Mouse (Mus musculus) c-Kit-negative CD71-positive TER-119-positive erythroid progenitor cells, embryonic 14.5 days (primary cell): ENCODE data around the gene Dpep2nb.
"Not testable (repeated sequence)": the region's sequence is repeated elsewhere in the genome, so short reads cannot be mapped to it uniquely, and the experiment has no call there.

Experiments
- DNase-seq: peaks from one replicate; pipeline ENCODE4 v3.0.0-alpha.2; 2013; ENCODE audit warnings: low read depth, low spot score

The Dpep2nb gene

DNA sequence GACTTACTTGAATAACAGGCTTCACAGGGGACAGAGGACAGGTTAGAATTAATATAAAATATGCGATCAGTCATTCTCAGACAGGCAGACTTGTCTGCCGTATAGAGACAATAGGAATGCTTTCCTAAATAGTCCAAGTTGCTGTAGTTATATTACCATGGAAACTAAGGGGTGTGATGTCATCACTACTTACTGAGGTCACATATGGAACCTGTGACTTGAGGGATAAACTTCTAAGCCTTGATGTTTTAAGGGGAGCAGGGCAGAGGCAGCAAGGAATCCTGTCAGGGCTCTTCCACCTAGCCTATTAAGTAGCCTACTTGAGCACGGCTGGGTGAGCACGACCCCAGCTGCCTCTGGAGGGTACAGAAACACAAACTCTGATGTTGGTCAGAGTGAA, at the start of gene Dpep2nb:
Gene Dpep2nb (minus strand): TSS at position 101 of the 400 bp plus-strand sequence.
- DNase-seq, result no peak

DNA sequence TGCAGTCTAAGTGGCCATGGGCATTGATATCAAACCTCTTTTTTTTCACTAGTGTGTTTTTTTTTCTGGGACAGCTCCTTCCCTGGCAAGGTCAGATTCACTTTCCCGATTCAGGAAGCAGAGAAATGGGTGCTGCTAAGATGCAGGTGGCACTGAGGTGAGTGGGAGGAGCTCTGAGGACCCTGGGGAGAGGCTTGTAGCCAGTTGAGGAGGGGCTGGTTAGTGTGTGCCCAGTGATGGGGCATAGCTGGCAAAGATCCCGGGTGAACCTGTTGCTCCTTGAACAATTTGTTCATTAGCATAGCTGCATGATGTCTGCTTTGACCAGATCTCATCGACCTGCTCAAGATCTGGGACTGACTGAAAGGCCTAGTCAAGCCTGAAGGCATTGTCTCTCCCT, 49.3 kb upstream of the Dpep2nb start:
- no peak for DNase-seq

- DNase-seq, result no peak
Measured at GRCm38 (mm10) chr8:106054190-106054811, 48.5 kb upstream of the Dpep2nb start.

GRCm38 (mm10) chr8:106052510-106053089, 46.8 kb upstream of the Dpep2nb start:
- no peak for DNase-seq

- no peak for DNase-seq
Measured at GRCm38 (mm10) chr8:106051068-106051467, 45.3 kb upstream of the Dpep2nb start.

- no peak for DNase-seq
Measured at GRCm38 (mm10) chr8:106049840-106050239, 44.1 kb upstream of the Dpep2nb start.

DNA sequence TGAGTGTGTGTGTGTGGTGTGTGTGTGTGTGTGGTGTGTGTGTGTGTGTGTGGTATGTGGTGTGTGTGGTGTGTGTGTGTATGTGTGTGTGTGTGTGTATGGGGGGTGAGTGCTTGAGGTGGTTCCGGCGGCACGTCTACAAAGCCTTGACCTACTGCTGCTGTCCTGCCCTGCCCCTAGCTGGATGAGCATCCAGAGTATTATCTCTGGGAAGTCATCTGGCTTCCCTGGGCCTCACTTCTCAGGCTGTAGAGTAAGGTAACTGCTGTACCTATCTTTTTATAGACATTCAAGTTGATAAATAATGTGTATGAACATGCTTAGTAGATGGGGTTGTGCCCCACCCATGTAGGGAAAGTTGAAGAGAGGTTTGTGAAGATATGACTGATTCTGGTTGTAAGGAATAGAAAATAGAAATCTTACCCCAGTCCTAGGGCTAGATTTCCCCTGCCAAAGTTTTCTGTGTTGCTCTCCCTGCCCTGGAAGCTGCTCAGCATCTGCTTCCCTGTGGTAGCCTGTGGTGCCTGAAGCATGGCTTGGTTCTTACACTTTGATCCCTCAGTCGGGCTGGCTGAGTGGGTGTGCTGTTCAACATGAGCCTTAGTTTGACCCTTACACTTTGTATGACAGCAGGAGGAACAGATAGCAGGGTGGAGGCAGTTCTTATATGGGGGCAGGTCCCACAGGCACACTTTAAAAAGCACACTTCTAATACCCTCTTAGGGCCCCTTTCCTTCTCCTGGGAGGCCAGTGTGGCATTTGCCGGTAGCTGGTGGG, 42.3 kb upstream of the Dpep2nb start:
- no peak for DNase-seq

GRCm38 (mm10) chr8:106046872-106047559, 41.2 kb upstream of the Dpep2nb start:
- peak; percentile 55 for DNase-seq

GRCm38 (mm10) chr8:106044151-106044550, 38.4 kb upstream of the Dpep2nb start:
- DNase-seq, result no peak

- no peak for DNase-seq
Measured at GRCm38 (mm10) chr8:106043055-106043454, 37.3 kb upstream of the Dpep2nb start.

DNA sequence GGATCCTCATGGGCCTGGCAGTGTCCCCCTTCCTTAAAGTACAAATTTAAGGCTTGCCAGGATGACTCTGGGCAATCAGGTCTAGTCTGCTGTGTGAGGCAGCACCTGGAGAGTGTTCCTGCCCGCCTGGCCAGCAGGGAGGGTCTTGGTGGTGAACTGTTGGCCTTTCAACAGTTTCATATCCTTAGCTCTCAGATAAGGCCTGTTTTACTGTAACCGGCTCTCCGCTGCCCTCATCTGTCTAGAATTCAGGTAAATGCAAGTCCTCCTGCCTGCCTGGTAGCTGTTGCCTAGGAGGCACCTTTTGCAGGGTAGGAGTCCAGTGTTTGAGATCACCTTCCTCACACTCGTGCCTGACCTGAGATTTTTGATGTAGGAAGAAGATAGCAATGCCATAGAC, 34.4 kb upstream of the Dpep2nb start:
- no peak for DNase-seq

DNA sequence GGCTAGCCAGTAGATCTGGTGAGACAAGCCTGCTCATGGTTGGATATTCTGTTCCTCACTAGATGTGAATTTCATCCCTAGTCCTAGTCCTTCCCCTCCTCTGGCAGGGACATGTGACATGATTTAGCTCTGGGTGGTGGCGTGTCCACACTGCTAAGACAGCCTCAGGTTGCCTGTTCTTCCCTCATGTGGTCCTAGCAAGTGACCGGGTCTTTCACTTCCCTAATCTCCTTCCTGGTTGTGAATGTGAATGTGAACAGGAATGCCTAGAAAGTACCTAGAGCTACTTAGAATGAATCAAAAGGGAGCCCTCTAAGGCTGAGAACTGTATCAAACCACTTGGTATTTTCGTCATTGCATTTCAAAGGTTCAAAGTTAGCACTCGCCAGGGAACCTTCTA, 33.8 kb upstream of the Dpep2nb start:
- DNase-seq, result no peak

DNA sequence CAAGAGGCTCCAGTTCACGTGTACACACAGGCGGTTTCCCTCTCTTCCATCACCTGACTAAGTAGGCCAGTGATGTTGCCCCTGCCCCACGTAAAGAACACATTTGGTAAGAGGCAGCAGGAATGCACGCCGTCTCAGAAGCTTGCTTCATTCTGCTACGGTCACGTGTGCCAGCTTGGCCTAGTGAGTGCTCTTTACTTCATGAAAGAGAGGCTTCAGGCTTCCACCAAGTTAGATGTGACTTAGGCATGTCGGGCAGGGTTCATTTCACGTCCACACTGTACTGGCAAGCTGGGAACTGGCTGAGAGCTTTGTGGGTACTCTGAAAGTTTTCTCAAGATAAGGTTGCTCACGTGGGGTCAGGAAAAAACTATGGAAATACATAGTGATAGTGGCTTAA, 32.9 kb upstream of the Dpep2nb start:
- no peak for DNase-seq

GRCm38 (mm10) chr8:106022483-106022882, 16.7 kb upstream of the Dpep2nb start:
- DNase-seq, result peak; percentile 69

- DNase-seq, result no peak
Measured at GRCm38 (mm10) chr8:106018039-106018438, 12.3 kb upstream of the Dpep2nb start.

DNA sequence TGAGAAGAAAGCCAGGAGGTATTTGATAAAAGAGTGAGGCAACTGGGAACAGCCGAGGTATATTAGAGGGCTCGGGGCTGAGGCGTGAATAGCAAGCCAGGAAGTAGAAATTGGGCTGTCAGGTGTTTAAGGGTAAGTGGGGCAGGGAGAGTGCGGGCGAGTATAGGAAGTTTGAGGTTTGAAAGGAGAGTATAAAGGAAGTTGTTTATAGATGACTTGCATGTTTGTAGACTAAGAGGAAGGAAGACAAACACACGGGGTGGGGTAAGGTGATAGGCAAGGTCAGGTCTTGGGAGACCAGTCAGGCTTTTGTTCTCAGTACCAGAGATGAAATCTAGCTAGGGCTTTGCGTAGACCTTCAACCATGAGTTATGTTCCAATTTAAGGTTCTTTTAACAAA, 11.4 kb upstream of the Dpep2nb start:
- DNase-seq, result no peak

- no peak for DNase-seq
Measured at GRCm38 (mm10) chr8:106016284-106016683, 10.5 kb upstream of the Dpep2nb start.

- peak; percentile 39 for DNase-seq
Measured at GRCm38 (mm10) chr8:106012203-106012602, 6.4 kb upstream of the Dpep2nb start.

- no peak for DNase-seq
Measured at GRCm38 (mm10) chr8:106011643-106011986, 5.8 kb upstream of the Dpep2nb start, which contains the start of gene Ddx28. Gene Ddx28, minus strand, starts transcription at chr8:106011882.

GRCm38 (mm10) chr8:106010748-106011642, 5.2 kb upstream of the Dpep2nb start:
- DNase-seq, result peak; percentile 82

DNA sequence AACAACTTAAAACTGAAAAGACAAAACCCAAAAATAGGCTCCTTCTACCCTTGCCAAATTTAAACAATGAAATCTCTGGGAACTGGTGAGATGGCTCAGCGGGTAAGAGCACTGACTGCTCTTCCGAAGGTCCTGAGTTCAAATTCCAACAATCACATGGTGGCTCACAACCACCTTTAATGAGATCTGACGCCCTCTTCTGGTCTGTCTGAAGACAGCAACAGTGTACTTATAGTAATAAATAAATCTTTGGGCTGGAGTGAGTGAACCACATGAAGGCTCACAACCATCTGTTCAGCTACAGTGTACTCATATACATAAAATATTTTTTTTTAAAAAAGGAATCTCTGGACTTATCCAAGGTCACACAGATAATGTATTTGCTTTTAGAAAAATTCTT, 2.1 kb upstream of the Dpep2nb start:
- not testable (repeated sequence) for DNase-seq
